Comparison of ENCODE assay signal across 12 mouse cellular contexts in genomic region chr15:84115727-84116126, GRCm38 (mm10). TPM values are rescaled to one million over a fixed set of nuclear protein-coding genes. Genes with fewer than 3 reads are reported as not detected.
DNase-seq lines count a peak whose midpoint lies in the region; ATAC-seq and TF ChIP-seq lines count a peak whose summit lies in the region.
"Had no signal": no experiment of that assay in that cellular context is flagged by ENCODE, and none has a peak within 500 bp of the region (broad histone marks: within the 10 kb centered on the region; RNA-seq: fewer than 3 reads in every experiment).

No protein-coding gene starts in this region.

- no peak overlapping the region for H3K4me3 ChIP-seq in hindbrain, embryonic 11.5 days (ENCODE audit: low read depth, low read length)
- no peak overlapping the region for H3K4me3 ChIP-seq in hindbrain, embryonic 13.5 days
- H3K4me3 ChIP-seq in liver, postnatal 0 days (ENCODE audit: low read depth, low read length) = no peak overlapping the region
- no peak overlapping the region for H3K4me3 ChIP-seq in bone marrow macrophage, adult 2 months (ENCODE audit: insufficient read depth, low read length)
- H3K4me3 ChIP-seq: erythroblast, embryonic 14.5 days had no signal

- no peaks in the 10 kb centered on the region for H3K27me3 ChIP-seq in hindbrain, embryonic 11.5 days (ENCODE audit: control insufficient read depth, insufficient read depth, low read length)
- H3K27me3 ChIP-seq in hindbrain, embryonic 13.5 days = 0 out of 2 replicates have a peak, but pooled peaks cover 6% of the 10 kb centered on the region
- H3K27me3 ChIP-seq in liver, postnatal 0 days (ENCODE audit: insufficient read depth, low read length) = no peaks in the 10 kb centered on the region

- no peak overlapping the region for H3K27ac ChIP-seq in hindbrain, embryonic 11.5 days (ENCODE audit: low read depth, low read length)
- no peak overlapping the region for H3K27ac ChIP-seq in hindbrain, embryonic 13.5 days
- no peak overlapping the region for H3K27ac ChIP-seq in liver, postnatal 0 days (ENCODE audit: low read depth)
- H3K27ac ChIP-seq in bone marrow macrophage, adult 2 months (ENCODE audit: insufficient read depth, low read depth, low read length) = no peak overlapping the region
- H3K27ac ChIP-seq: macrophage had no signal

- no peak overlapping the region for H3K9ac ChIP-seq in hindbrain, embryonic 11.5 days (ENCODE audit: low read depth, low read length)
- H3K9ac ChIP-seq in hindbrain, embryonic 13.5 days = no peak overlapping the region
- H3K9ac ChIP-seq in liver, postnatal 0 days (replicated peaks) = no peak overlapping the region

- no peaks in the 10 kb centered on the region for H3K4me1 ChIP-seq in hindbrain, embryonic 11.5 days (replicated peaks; ENCODE audit: control insufficient read depth, insufficient read depth, low read length)
- H3K4me1 ChIP-seq in hindbrain, embryonic 13.5 days (replicated peaks) = no peaks in the 10 kb centered on the region
- no peaks in the 10 kb centered on the region for H3K4me1 ChIP-seq in liver, postnatal 0 days (ENCODE audit: insufficient read depth)
- H3K4me1 ChIP-seq in bone marrow macrophage, adult 2 months (ENCODE audit: control insufficient read depth, insufficient read depth, low read length) = no peaks in the 10 kb centered on the region

- TF ChIP-seq EP300 in liver, postnatal 0 days (IDR thresholded peaks at IDR 0.05; ENCODE audit: low read depth) = no peak

- no peak for TF ChIP-seq POLR2A in bone marrow macrophage, adult 2 months (IDR thresholded peaks at IDR 0.05; ENCODE audit: borderline replicate concordance, low read depth, low read length)

- ATAC-seq in hindbrain, embryonic 11.5 days (ENCODE audit: low FRiP score) = no peak
- ATAC-seq in hindbrain, embryonic 13.5 days (ENCODE audit: low FRiP score) = no peak
- no peak for ATAC-seq in liver, postnatal 0 days
- 0 out of 2 replicates have a peak, but pooled peaks have one; percentile 23 for ATAC-seq in megakaryocyte progenitor cell, adult 5-6 weeks (replicated peaks; ENCODE audit: poor library complexity)

- WGBS in hindbrain, embryonic 11.5 days = 63% methylated on average over 5 of the region's 5 CpGs
- 59% methylated on average over 5 of the region's 5 CpGs for WGBS in hindbrain, embryonic 13.5 days
- WGBS in liver, postnatal 0 days (ENCODE audit: insufficient replicate concordance) = 32% methylated on average over 5 of the region's 5 CpGs

- peak; percentile 21 for DNase-seq in hindbrain, embryonic 11.5 days (ENCODE audit: low spot score)
- DNase-seq in liver, postnatal 0 days = no peak
- DNase-seq in liver = no peak
- DNase-seq in adrenal gland, adult (ENCODE audit: inconsistent age in 2 of 2, low spot score in 1 of 2) = no peak
- DNase-seq: kidney, adult 8-10 months; right cerebral cortex, postnatal 25 days had no signal

- no peaks in the 10 kb centered on the region for H3K36me3 ChIP-seq in hindbrain, embryonic 11.5 days (ENCODE audit: control insufficient read depth, insufficient read depth, low read length)
- H3K36me3 ChIP-seq in hindbrain, embryonic 13.5 days = no peaks in the 10 kb centered on the region
- H3K36me3 ChIP-seq in liver, postnatal 0 days (replicated peaks; ENCODE audit: insufficient read depth, low read length) = no peaks in the 10 kb centered on the region

- H3K9me3 ChIP-seq in hindbrain, embryonic 11.5 days (ENCODE audit: control insufficient read depth, low read length) = no peaks in the 10 kb centered on the region
- no peaks in the 10 kb centered on the region; the same call in 1 of the 2 replicates for H3K9me3 ChIP-seq in hindbrain, embryonic 13.5 days
- H3K9me3 ChIP-seq in liver, postnatal 0 days (ENCODE audit: low read length) = no peaks in the 10 kb centered on the region

- TF ChIP-seq CTCF in liver, postnatal 0 days (IDR thresholded peaks at IDR 0.05; ENCODE audit: low read depth) = peak; percentile 56
- peak; percentile 14; the same call in 1 of the 2 replicates for TF ChIP-seq CTCF in bone marrow macrophage, adult 2 months (IDR thresholded peaks at IDR 0.05; ENCODE audit: low read depth, low read length)

- no peak overlapping the region for H3K4me2 ChIP-seq in hindbrain, embryonic 11.5 days (replicated peaks; ENCODE audit: low read depth, low read length)
- H3K4me2 ChIP-seq in hindbrain, embryonic 13.5 days = no peak overlapping the region
- H3K4me2 ChIP-seq in liver, postnatal 0 days (ENCODE audit: low read depth, low read length) = no peak overlapping the region

RNA-seq across cellular contexts. Expression of gene Pnpla5, which starts 7.2 kb away (rescaled TPM):
- polyA plus RNA-seq in hindbrain, embryonic 11.5 days (2014; fragmentation: Nextera tagmentation; extraction: Ambion mirVana) = not detected in 2 replicates
- polyA plus RNA-seq in hindbrain, embryonic 13.5 days (2015; fragmentation: Nextera tagmentation; extraction: Ambion mirVana) = not detected in 2 replicates
- 0.05 TPM in 1 of 2 replicates, not detected in the other for polyA plus RNA-seq in liver, postnatal 0 days (2015; fragmentation: Nextera tagmentation; extraction: Ambion mirVana)
- polyA plus RNA-seq in bone marrow macrophage, adult 2 months (2012; ENCODE audit: insufficient read depth, insufficient read length, missing spikeins) = not detected in 2 replicates
- total RNA-seq in megakaryocyte progenitor cell, adult 5-6 weeks (2015) = not detected in 2 replicates
- total RNA-seq in megakaryocyte progenitor cell, adult 5-6 weeks (2017) = not detected in 2 replicates
- polyA plus RNA-seq: erythroblast, embryonic 14.5 days; heart, embryonic 16.5 days; macrophage had no signal

RNA-seq across cellular contexts. Expression of gene Sult4a1, which starts 10.2 kb away (rescaled TPM):
- 8.0 and 9.2 TPM in 2 replicates for polyA plus RNA-seq in hindbrain, embryonic 11.5 days (2014; fragmentation: Nextera tagmentation; extraction: Ambion mirVana)
- 73.2 and 73.7 TPM in 2 replicates for polyA plus RNA-seq in hindbrain, embryonic 13.5 days (2015; fragmentation: Nextera tagmentation; extraction: Ambion mirVana)
- 0.06 TPM in 1 of 2 replicates, not detected in the other for polyA plus RNA-seq in liver, postnatal 0 days (2015; fragmentation: Nextera tagmentation; extraction: Ambion mirVana)
- not detected in 2 replicates for polyA plus RNA-seq in bone marrow macrophage, adult 2 months (2012; ENCODE audit: insufficient read depth, insufficient read length, missing spikeins)
- total RNA-seq in megakaryocyte progenitor cell, adult 5-6 weeks (2015) = not detected in 2 replicates
- total RNA-seq in megakaryocyte progenitor cell, adult 5-6 weeks (2017) = not detected in 2 replicates
- polyA plus RNA-seq: erythroblast, embryonic 14.5 days; macrophage had no signal

RNA-seq across cellular contexts. Expression of gene Efcab6, which starts 50.5 kb away (rescaled TPM):
- polyA plus RNA-seq in hindbrain, embryonic 11.5 days (2014; fragmentation: Nextera tagmentation; extraction: Ambion mirVana) = 0.26 and 0.27 TPM in 2 replicates
- 0.27 and 0.31 TPM in 2 replicates for polyA plus RNA-seq in hindbrain, embryonic 13.5 days (2015; fragmentation: Nextera tagmentation; extraction: Ambion mirVana)
- not detected in 2 replicates for polyA plus RNA-seq in liver, postnatal 0 days (2015; fragmentation: Nextera tagmentation; extraction: Ambion mirVana)
- not detected in 2 replicates for polyA plus RNA-seq in bone marrow macrophage, adult 2 months (2012; ENCODE audit: insufficient read depth, insufficient read length, missing spikeins)
- not detected in 2 replicates for total RNA-seq in megakaryocyte progenitor cell, adult 5-6 weeks (2015)
- total RNA-seq in megakaryocyte progenitor cell, adult 5-6 weeks (2017) = not detected in 2 replicates
- polyA plus RNA-seq: erythroblast, embryonic 14.5 days; macrophage had no signal

RNA-seq across cellular contexts. Expression of gene Pnpla3, which starts 51.9 kb away (rescaled TPM):
- polyA plus RNA-seq in hindbrain, embryonic 11.5 days (2014; fragmentation: Nextera tagmentation; extraction: Ambion mirVana) = 0.71 and 1.4 TPM in 2 replicates
- polyA plus RNA-seq in hindbrain, embryonic 13.5 days (2015; fragmentation: Nextera tagmentation; extraction: Ambion mirVana) = 3.9 and 5.0 TPM in 2 replicates
- 1.0 and 1.9 TPM in 2 replicates for polyA plus RNA-seq in liver, postnatal 0 days (2015; fragmentation: Nextera tagmentation; extraction: Ambion mirVana)
- polyA plus RNA-seq in bone marrow macrophage, adult 2 months (2012; ENCODE audit: insufficient read depth, insufficient read length, missing spikeins) = not detected in 2 replicates
- not detected in 2 replicates for total RNA-seq in megakaryocyte progenitor cell, adult 5-6 weeks (2015)
- not detected in 2 replicates for total RNA-seq in megakaryocyte progenitor cell, adult 5-6 weeks (2017)
- polyA plus RNA-seq: erythroblast, embryonic 14.5 days; macrophage had no signal
